Comparison of ENCODE assay signal across 19 mouse cellular contexts in the genomic region with DNA sequence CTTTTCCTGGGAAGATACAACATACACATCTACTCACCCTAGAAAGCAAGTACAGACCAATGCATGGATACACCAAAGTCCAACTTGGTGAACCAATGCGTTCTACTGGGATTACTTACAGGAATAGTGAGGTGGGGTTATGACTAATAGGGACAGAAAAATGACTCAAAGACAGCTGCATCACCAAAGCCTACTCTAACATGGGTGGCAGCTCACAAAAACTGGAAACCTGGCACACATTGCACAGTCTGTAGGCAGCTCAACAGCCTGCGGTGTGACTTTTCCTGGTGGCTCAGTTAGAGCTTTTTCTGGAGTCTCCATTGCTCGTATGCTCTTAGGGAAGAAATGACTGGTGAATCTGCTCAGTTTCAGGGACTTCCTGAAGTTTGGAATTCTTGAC. TPM values are rescaled to one million over a fixed set of nuclear protein-coding genes. Genes with fewer than 3 reads are reported as not detected.
DNase-seq lines count a peak whose midpoint lies in the region.
"Had no signal": no experiment of that assay in that cellular context is flagged by ENCODE, and none has a peak within 500 bp of the region (broad histone marks: within the 10 kb centered on the region; RNA-seq: fewer than 3 reads in every experiment).

No protein-coding gene starts in this region.

- peak; percentile 39 for DNase-seq in right cerebral cortex, adult 18-20 months
- DNase-seq in right cerebral cortex, postnatal 4 days = no peak
- peak; percentile 51 for DNase-seq in 3T3-L1 (ENCODE audit: low read depth, low spot score)
- DNase-seq in brain, adult 2 months (ENCODE audit: low read depth, low spot score) = peak; percentile 80
- no peak for DNase-seq in urinary bladder, postnatal 10 days (ENCODE audit: low spot score)
- no peak for DNase-seq in heart, adult 18-20 months
- DNase-seq: adrenal gland, adult 2 months; adrenal gland, postnatal 14 days; B cell, adult 2 months; cerebellum, adult 11-12 months; cerebellum, adult 8-10 months; cerebellum, postnatal 36 days; embryo, embryonic 11 days; gastrocnemius, postnatal 25 days; heart, postnatal 4 days had no signal

RNA-seq across cellular contexts. Expression of gene Taf15, which starts 4.1 kb away (rescaled TPM):
- total RNA-seq in heart, adult 18-20 months (2021) = 10 to 100 TPM; 34.2 to 41.5 TPM

RNA-seq across cellular contexts. Expression of gene Mmp28, which starts 5.9 kb away (rescaled TPM):
- total RNA-seq in heart, adult 18-20 months (2021) = 1 to 10 TPM; 3.0 to 4.7 TPM
- total RNA-seq: MEL had no signal

RNA-seq across cellular contexts. Expression of gene 1700020L24Rik, which starts 31.3 kb away (rescaled TPM):
- total RNA-seq in heart, adult 18-20 months (2021) = not detected
- total RNA-seq: gastrocnemius, adult 8-10 months; gastrocnemius, postnatal 25 days; heart, adult 8-10 months; MEL had no signal

RNA-seq across cellular contexts. Expression of gene Gas2l2, which starts 39.5 kb away (rescaled TPM):
- not detected for total RNA-seq in heart, adult 18-20 months (2021)
- total RNA-seq: adrenal gland, adult 2 months; adrenal gland, postnatal 14 days; gastrocnemius, adult 8-10 months; gastrocnemius, postnatal 25 days; heart, adult 8-10 months; heart, postnatal 4 days; MEL had no signal

RNA-seq across cellular contexts. Expression of gene Heatr9, which starts 53.2 kb away (rescaled TPM):
- total RNA-seq in heart, adult 18-20 months (2021) = under 1 TPM in 1 of 2 experiments, not detected in 1; 0.26 TPM
- total RNA-seq: adrenal gland, adult 2 months; adrenal gland, postnatal 14 days; adrenal gland, postnatal 4 days; gastrocnemius, adult 8-10 months; gastrocnemius, postnatal 25 days; heart, adult 8-10 months; heart, postnatal 4 days; MEL had no signal

Comparison
In these comparisons a context has a peak if more than half of its experiments do, and no peak if none do; other contexts are left out.
1. DNase-seq: peak in right cerebral cortex, adult 18-20 months (single experiment), 3T3-L1 (single experiment) and brain, adult 2 months (single experiment); none in right cerebral cortex, postnatal 4 days (single experiment), urinary bladder, postnatal 10 days (single experiment) and heart, adult 18-20 months (0 of 2).